Mouse (Mus musculus) C2C12 (cell line): ENCODE results near the gene Hspb8.

ENCODE experiments used
- CEBPB ChIP-seq: IDR thresholded peaks from one replicate; pipeline ENCODE4 v1.6.1; 2011; ENCODE audit warnings: low read depth, mild to moderate bottlenecking, control low read depth, moderate library complexity
- CTCF ChIP-seq: IDR thresholded peaks from one replicate; pipeline ENCODE4 v1.5.1; 2011; ENCODE audit not compliant: control insufficient read depth, insufficient read depth, insufficient read length
- FOSL1 ChIP-seq: IDR thresholded peaks from one replicate; pipeline ENCODE4 v1.8.0; 2011; ENCODE audit warnings: mild to moderate bottlenecking, low read length; ENCODE audit not compliant: poor library complexity, insufficient read depth, severe bottlenecking
- MAX ChIP-seq: IDR thresholded peaks from one replicate; pipeline ENCODE4 v1.6.1; 2011; ENCODE audit warnings: mild to moderate bottlenecking, control low read depth
- MYOD1 ChIP-seq: IDR thresholded peaks from one replicate; pipeline ENCODE4 v1.6.1; 2011; ENCODE audit warnings: low read depth; ENCODE audit not compliant: control insufficient read depth, insufficient read length
- MYOG ChIP-seq: IDR thresholded peaks from one replicate; pipeline ENCODE4 v1.6.1; 2011; ENCODE audit not compliant: control insufficient read depth, insufficient read length; ENCODE audit errors: extremely low read depth
- USF1 ChIP-seq: IDR thresholded peaks from one replicate; pipeline ENCODE4 v1.6.1; 2011; ENCODE audit warnings: low read depth, mild to moderate bottlenecking, control low read depth, moderate library complexity

DNA sequence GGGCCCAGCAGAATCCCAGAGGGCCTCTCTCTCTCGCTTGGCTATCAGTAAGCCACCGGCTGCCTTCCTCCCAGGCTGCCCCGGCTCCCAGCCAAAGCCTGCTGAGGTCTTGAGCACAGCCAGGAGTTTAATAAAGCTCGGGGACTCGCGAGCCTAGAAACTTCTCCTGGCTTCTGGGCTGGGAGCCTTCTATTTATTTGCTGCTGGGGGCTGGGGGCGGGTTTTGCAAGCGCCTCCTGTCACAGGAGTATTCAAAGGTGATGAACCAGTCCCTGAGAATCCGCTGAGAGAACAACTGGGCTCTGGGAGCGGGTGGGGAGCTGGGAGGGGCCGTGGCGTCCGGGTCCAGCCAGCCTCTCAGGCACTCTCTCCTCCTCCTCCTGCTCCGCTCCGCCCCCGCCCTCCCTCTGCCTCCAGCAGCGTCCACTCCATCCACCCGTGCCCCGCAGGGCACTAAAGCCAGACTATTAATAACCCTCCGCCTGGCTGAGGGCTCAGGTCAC, at the start of gene Hspb8:
- TF ChIP-seq CTCF = no peak
- TF ChIP-seq MYOG = no peak
- no peak for TF ChIP-seq USF1
- no peak for TF ChIP-seq FOSL1
- no peak for TF ChIP-seq MAX
- no peak for TF ChIP-seq MYOD1
- no peak for TF ChIP-seq CEBPB
